Mouse (Mus musculus) spleen, postnatal 4 days (tissue): ENCODE results near the gene Gng13.
"Not testable (repeated sequence)": the region's sequence is repeated elsewhere in the genome, so short reads cannot be mapped to it uniquely, and the experiment has no call there.

Source experiments
- DNase-seq, 2 experiments: peaks; one replicate each; pipeline ENCODE4 v3.0.0; 2022; ENCODE audit warnings: low spot score in 2 of 2

Gene Gng13

GRCm38 (mm10) chr17:25732082-25732481, 15.1 kb downstream of the Gng13 start:
- DNase-seq: peak; percentile 77 to 93

GRCm38 (mm10) chr17:25735246-25735645, 18.3 kb downstream of the Gng13 start:
- no peak for DNase-seq

GRCm38 (mm10) chr17:25735745-25736144, 18.8 kb downstream of the Gng13 start, which contains the start of gene Mslnl:
Mslnl (plus strand) TSS chr17:25736042.
- DNase-seq: no peak

- DNase-seq: no peak
Observed at GRCm38 (mm10) chr17:25738861-25739260, 21.9 kb downstream of the Gng13 start.

GRCm38 (mm10) chr17:25741471-25741870, 24.5 kb downstream of the Gng13 start:
- not testable (repeated sequence) for DNase-seq

GRCm38 (mm10) chr17:25743831-25744230, 26.9 kb downstream of the Gng13 start:
- DNase-seq: no peak

- DNase-seq: no peak
Observed at GRCm38 (mm10) chr17:25744311-25744710, 27.3 kb downstream of the Gng13 start.

GRCm38 (mm10) chr17:25748238-25748637, 31.3 kb downstream of the Gng13 start:
- no peak for DNase-seq

- DNase-seq: no peak
Observed at GRCm38 (mm10) chr17:25749314-25749713, 32.3 kb downstream of the Gng13 start.

- DNase-seq: no peak
Observed at GRCm38 (mm10) chr17:25751446-25751845, 34.5 kb downstream of the Gng13 start.

- DNase-seq: no peak
Observed at GRCm38 (mm10) chr17:25754241-25754640, 37.3 kb downstream of the Gng13 start, which contains the start of gene Msln. Msln (minus strand) TSS chr17:25754378.

- no peak for DNase-seq
Observed at GRCm38 (mm10) chr17:25755086-25755485, 38.1 kb downstream of the Gng13 start.

- no peak for DNase-seq
Observed at GRCm38 (mm10) chr17:25755627-25756377, 38.8 kb downstream of the Gng13 start.

- no peak for DNase-seq
Observed at GRCm38 (mm10) chr17:25756378-25757242, 39.6 kb downstream of the Gng13 start.

GRCm38 (mm10) chr17:25757691-25758090, 40.7 kb downstream of the Gng13 start:
- DNase-seq: no peak

GRCm38 (mm10) chr17:25760148-25760547, 43.2 kb downstream of the Gng13 start:
- DNase-seq: no peak

- DNase-seq: no peak
Observed at GRCm38 (mm10) chr17:25761561-25761970, 44.6 kb downstream of the Gng13 start.

GRCm38 (mm10) chr17:25762591-25762990, 45.6 kb downstream of the Gng13 start:
- DNase-seq: no peak

GRCm38 (mm10) chr17:25765886-25766285, 48.9 kb downstream of the Gng13 start:
- no peak for DNase-seq
